Mouse (Mus musculus): ENCODE results near the gene Trnau1ap.

GRCm38 (mm10) chr4:132351401-132351800 is 22.1 kb upstream of the Trnau1ap start:
- no peak for TF ChIP-seq CTCF (IDR thresholded peaks at IDR 0.05; ENCODE audit: control insufficient read depth, insufficient read depth, low read length)
- TF ChIP-seq POLR2A (IDR thresholded peaks at IDR 0.05; ENCODE audit: borderline replicate concordance, control insufficient read depth, low read depth, low read length): no peak

Measured in bone marrow, adult 2 months (tissue).